Mouse (Mus musculus) heart, embryonic 13.5 days (tissue): ENCODE measurements around the gene Acer1. TPM values are rescaled to one million over a fixed set of nuclear protein-coding genes. Genes with fewer than 3 reads are reported as not detected.

Experiments used
- ATAC-seq: fragments of 200-750 bp; cut with Nextera tagmentation; 2 replicates; pipeline ENCODE4 v1.8.0; 2017; ENCODE audit warnings: moderate TSS enrichment; ENCODE audit not compliant: insufficient number of reproducible peaks, low FRiP score, low TSS enrichment; ENCODE audit errors: extremely low read depth
- H3K27ac ChIP-seq: fragments of 300-500 bp; sonication (generic); replicated peaks from 2 replicates; pipeline ENCODE4 v1.5.1; 2015; ENCODE audit warnings: moderate library complexity, mild to moderate bottlenecking, inconsistent platforms
- H3K27me3 ChIP-seq: fragments of 300-500 bp; sonication (generic); replicated peaks from 2 replicates; pipeline ENCODE4 v1.6.1; 2015; ENCODE audit warnings: mild to moderate bottlenecking, inconsistent platforms
- H3K36me3 ChIP-seq: fragments of 300-500 bp; sonication (generic); 2 replicates; pipeline ENCODE4 v1.6.1; 2015; ENCODE audit warnings: mild to moderate bottlenecking, inconsistent platforms
- H3K4me1 ChIP-seq: fragments of 300-500 bp; sonication (generic); 2 replicates; pipeline ENCODE4 v1.6.1; 2015; ENCODE audit warnings: inconsistent platforms
- H3K4me2 ChIP-seq: fragments of 300-500 bp; sonication (generic); 2 replicates; pipeline ENCODE4 v1.6.1; 2015; ENCODE audit warnings: inconsistent platforms, mild to moderate bottlenecking, moderate library complexity
- H3K4me3 ChIP-seq: fragments of 300-500 bp; sonication (generic); 2 replicates; pipeline ENCODE4 v1.5.1; 2015; ENCODE audit warnings: moderate library complexity, mild to moderate bottlenecking, inconsistent platforms
- H3K9ac ChIP-seq: fragments of 300-500 bp; sonication (generic); 2 replicates; pipeline ENCODE4 v1.6.1; 2015; ENCODE audit warnings: inconsistent platforms, mild to moderate bottlenecking, moderate library complexity
- H3K9me3 ChIP-seq: fragments of 300-500 bp; sonication (generic); 2 replicates; pipeline ENCODE4 v1.6.1; 2016; ENCODE audit warnings: inconsistent platforms
- WGBS: fragments of 180-500 bp; shearing (Covaris S2); methylation state at CpG from one replicate; pipeline ENCODE4 v1.1.7; 2015; ENCODE audit warnings: mixed read lengths; 5-methylcytosine and 5-hydroxymethylcytosine counted together
- polyA plus RNA-seq: library from polyadenylated mRNA; unstranded; fragments of >200 nt; fragmentation: Nextera tagmentation; extraction: Ambion mirVana; gene quantifications from 2 replicates; pipeline ENCODE4 v1.2.1, GENCODE M21; 2015

The Acer1 gene
- polyA plus RNA-seq: 0.06 TPM in 1 of 2 replicates, not detected in the other

DNA sequence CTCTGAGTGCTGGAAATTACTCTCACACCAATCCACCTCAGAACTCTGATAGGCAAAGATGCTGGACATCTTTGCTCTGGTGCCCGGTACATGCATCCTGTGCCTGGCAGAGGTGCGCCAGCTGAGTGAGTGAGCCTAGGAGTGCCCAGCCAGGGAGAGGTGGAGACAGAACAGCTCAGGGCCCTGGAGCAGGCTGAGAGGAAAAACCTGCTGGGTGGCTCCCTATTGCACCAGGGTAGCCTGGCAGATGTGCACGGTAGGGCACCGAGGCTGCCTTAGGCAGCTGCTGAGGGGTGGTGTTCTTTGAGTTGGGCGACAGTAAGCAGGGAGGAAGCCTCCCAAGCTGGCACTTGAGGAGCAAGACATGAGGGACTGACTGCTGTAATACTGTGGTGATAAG is at the start of gene Acer1:
Gene Acer1 (minus strand): TSS at position 114 of the 400 bp plus-strand sequence.
- Histone ChIP-seq H3K27me3 (0 out of 2 replicates have a peak, but pooled peaks cover 4% of the 10 kb centered on the region), H3K4me1 (no peaks in the 10 kb centered on the region), H3K27ac (no peak within 1 kb of the TSS), H3K4me3 (no peak within 1 kb of the TSS), H3K4me2 (no peak within 1 kb of the TSS), H3K9me3 (no peaks in the 10 kb centered on the region), H3K36me3 (no peaks in the 10 kb centered on the region), H3K9ac (no peak within 1 kb of the TSS)
- 51% methylated on average over 5 of the region's 5 CpGs for WGBS
- ATAC-seq: no peak

DNA sequence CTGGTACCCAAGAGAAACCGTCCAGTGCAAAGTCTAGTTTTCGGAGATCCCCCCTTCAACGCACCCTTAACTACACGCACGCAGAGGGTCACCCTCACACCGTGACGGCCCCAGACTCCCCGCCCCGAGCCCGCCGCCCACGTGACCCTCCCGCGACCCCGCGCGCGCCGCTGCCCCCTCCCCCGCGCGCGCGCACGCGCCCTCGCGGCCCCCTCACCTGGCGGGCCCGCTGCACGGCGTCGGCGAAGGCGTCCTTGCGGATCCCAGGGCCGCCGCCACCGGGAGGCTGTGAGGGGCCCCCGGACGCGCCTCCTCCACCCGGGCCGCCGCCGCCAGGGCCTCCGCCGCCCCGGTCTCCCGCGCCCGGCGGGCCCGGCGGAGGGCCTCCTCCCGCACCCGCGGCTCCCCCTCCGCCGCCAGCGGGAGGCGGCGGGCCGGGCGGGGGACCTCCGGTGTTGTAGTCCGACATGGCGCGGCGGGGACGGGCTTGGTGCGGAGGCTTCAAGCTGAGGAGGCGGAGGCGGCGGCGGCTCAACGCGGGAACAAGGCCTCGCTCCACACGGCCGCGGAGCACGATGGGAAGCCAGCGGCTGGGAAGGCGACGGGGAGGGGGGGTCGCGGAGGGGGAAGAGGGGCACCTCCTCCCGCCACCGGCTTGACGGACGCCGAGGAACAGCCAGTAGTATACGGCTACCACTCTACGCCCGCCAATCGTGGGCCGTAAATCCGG is 49.2 kb upstream of the Acer1 start, which contains the start of gene Khsrp:
Gene Khsrp (minus strand): TSS at position 592 of the 730 bp plus-strand sequence.
- Histone ChIP-seq H3K9me3 (no peaks in the 10 kb centered on the region), H3K27ac (peak within 1 kb of the TSS; percentile 94), H3K9ac (peak within 1 kb of the TSS; percentile 100), H3K27me3 (no peaks in the 10 kb centered on the region), H3K36me3 (peaks cover 29% of the 10 kb centered on the region), H3K4me2 (peak within 1 kb of the TSS; percentile 92), H3K4me1 (peaks cover 23% of the 10 kb centered on the region), H3K4me3 (peak within 1 kb of the TSS; percentile 95)
- whole genome bisulfite sequencing: under 1% methylated on average over 87 of the region's 99 CpGs
- ATAC-seq: peak; percentile 1; the same call in 1 of the 2 replicates

DNA sequence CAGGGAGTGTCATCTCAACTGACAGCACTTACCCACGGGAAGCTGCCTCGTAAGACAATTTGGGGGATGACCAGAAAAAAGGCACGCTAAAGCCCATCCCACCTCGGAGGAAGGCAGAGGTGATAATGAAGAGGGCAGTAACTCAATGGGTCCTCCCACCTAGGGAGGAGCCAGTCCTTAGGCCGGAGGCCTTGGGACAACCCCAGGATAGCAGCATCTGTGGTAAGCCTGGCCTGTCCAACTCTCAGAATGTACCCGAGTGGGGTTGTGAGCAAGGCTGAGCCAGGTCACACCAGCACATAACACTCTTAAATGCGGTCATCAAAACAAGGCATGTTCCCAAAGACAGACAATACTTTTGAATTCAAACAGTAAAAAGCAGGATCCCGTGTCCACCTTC is 47.8 kb upstream of the Acer1 start:
- Histone ChIP-seq H3K4me2 (peak overlapping the region; percentile 92), H3K9ac (peak overlapping the region; percentile 100), H3K27ac (peak overlapping the region; percentile 94; the same call in 1 of the 2 replicates), H3K27me3 (no peaks in the 10 kb centered on the region), H3K4me3 (peak overlapping the region; percentile 95), H3K36me3 (peaks cover 43% of the 10 kb centered on the region), H3K9me3 (no peaks in the 10 kb centered on the region), H3K4me1 (peaks cover 23% of the 10 kb centered on the region)
- no peak for ATAC-seq
- 24% methylated on average over 8 of the region's 8 CpGs for WGBS

DNA sequence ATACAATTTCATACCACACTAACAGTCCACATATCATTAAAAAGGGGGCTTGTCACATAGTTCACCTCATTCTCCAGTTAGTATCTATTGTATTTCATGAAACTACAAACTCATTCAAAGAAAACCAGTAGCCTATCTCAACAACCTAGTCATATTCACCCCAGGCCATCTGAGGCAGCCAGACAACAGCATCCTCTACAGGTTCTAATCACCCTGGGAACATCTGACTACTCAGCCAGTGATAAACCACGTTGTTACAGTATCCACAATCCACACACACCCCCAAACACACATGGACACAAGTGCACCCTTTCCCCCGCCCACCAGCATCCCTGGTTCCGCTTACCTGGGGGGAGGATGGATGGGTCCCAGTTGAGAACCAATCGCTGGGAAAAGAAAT is 45.5 kb upstream of the Acer1 start:
- no peaks in the 10 kb centered on the region for H3K27me3 ChIP-seq
- no peaks in the 10 kb centered on the region for H3K9me3 ChIP-seq
- ATAC-seq: no peak
- no peak overlapping the region for H3K4me2 ChIP-seq
- WGBS: 84% methylated on average over 4 of the region's 4 CpGs
- peaks cover 20% of the 10 kb centered on the region for H3K4me1 ChIP-seq
- H3K27ac ChIP-seq: no peak overlapping the region
- H3K9ac ChIP-seq: no peak overlapping the region
- no peak overlapping the region for H3K4me3 ChIP-seq
- H3K36me3 ChIP-seq: peaks cover 66% of the 10 kb centered on the region

DNA sequence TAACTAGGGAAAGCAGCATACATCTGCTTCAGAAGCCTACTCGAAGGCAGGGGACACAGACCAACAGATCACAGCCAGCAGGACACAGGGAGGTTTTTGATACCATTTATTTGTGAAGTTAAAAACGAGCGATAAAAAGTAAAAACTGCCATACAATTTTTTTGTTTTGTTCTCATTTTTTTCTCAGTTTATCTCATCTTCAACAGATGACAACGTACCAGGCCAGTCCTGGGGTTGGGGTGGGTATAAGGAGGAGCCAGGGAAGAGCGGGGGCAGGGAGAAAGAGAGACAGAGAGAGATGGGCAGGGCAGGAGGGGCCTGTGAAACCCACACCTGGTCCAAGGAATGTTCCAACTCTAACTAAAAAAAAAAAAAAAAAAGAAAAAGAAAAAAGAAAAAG is 39.0 kb upstream of the Acer1 start:
- ATAC-seq: no peak
- H3K4me1 ChIP-seq: no peaks in the 10 kb centered on the region
- peaks cover 68% of the 10 kb centered on the region for H3K36me3 ChIP-seq
- H3K27me3 ChIP-seq: no peaks in the 10 kb centered on the region
- H3K27ac ChIP-seq: no peak overlapping the region
- H3K4me2 ChIP-seq: no peak overlapping the region
- WGBS: 82% methylated on average over 5 of the region's 5 CpGs
- no peak overlapping the region for H3K9ac ChIP-seq
- no peak overlapping the region for H3K4me3 ChIP-seq
- no peaks in the 10 kb centered on the region for H3K9me3 ChIP-seq

DNA sequence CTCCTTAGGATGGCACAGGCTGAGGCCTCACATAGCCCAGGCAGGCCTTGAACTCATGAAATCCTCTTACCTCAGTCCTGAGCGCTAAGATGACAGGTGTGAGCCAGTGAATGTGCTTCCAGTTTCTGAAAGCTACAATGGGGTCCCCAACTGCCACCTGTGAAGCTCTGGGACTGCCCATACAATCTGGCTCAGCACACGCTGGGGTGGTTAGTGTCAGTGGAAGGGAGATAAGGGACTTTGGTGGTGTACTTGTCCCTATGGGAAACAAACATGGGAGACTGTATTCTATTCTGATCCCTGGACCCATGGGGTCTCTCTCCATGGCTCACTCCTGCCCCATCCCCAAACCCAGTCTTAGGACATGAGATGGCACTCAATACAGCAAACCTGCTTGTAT is 37.8 kb upstream of the Acer1 start:
- H3K9me3 ChIP-seq: no peaks in the 10 kb centered on the region
- peaks cover 55% of the 10 kb centered on the region for H3K36me3 ChIP-seq
- 69% methylated on average over 2 of the region's 2 CpGs for WGBS
- H3K4me3 ChIP-seq: no peak overlapping the region
- no peak overlapping the region for H3K27ac ChIP-seq
- H3K4me2 ChIP-seq: no peak overlapping the region
- H3K27me3 ChIP-seq: no peaks in the 10 kb centered on the region
- no peaks in the 10 kb centered on the region for H3K4me1 ChIP-seq
- ATAC-seq: no peak
- no peak overlapping the region for H3K9ac ChIP-seq

DNA sequence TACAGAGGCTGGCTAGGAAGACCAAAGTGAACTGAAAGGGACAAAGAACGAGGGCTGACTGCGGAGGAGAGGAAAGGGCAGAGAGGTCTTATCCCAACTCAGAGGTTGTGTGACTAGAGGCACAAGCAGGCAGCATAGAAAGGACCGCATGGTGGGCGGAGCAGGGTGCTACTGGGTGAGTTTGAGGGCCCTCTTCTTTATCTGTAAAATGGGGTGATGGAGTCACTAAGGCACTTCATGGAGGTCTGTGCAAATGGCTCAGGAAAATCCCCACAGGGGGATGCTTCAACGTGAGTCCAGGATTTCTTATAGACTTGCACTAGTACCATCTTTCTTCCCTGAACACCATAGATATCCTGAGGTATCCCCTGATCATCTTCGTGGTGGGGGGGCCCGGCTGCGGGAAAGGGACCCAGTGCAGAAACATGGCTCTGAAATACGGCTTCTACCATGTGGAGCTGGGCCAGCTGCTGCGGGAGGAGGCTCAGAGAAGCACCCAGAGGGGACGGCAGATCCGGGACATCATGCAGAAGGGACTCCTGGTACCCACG is 30.4 kb upstream of the Acer1 start:
- Histone ChIP-seq H3K9me3 (no peaks in the 10 kb centered on the region), H3K36me3 (peaks cover 22% of the 10 kb centered on the region), H3K4me3 (peak overlapping the region; percentile 74), H3K27ac (peak overlapping the region; percentile 85; the same call in 1 of the 2 replicates), H3K4me2 (peak overlapping the region; percentile 75), H3K4me1 (peaks cover 20% of the 10 kb centered on the region), H3K9ac (peak overlapping the region; percentile 83), H3K27me3 (no peaks in the 10 kb centered on the region)
- WGBS: 72% methylated on average over 13 of the region's 13 CpGs
- no peak for ATAC-seq

DNA sequence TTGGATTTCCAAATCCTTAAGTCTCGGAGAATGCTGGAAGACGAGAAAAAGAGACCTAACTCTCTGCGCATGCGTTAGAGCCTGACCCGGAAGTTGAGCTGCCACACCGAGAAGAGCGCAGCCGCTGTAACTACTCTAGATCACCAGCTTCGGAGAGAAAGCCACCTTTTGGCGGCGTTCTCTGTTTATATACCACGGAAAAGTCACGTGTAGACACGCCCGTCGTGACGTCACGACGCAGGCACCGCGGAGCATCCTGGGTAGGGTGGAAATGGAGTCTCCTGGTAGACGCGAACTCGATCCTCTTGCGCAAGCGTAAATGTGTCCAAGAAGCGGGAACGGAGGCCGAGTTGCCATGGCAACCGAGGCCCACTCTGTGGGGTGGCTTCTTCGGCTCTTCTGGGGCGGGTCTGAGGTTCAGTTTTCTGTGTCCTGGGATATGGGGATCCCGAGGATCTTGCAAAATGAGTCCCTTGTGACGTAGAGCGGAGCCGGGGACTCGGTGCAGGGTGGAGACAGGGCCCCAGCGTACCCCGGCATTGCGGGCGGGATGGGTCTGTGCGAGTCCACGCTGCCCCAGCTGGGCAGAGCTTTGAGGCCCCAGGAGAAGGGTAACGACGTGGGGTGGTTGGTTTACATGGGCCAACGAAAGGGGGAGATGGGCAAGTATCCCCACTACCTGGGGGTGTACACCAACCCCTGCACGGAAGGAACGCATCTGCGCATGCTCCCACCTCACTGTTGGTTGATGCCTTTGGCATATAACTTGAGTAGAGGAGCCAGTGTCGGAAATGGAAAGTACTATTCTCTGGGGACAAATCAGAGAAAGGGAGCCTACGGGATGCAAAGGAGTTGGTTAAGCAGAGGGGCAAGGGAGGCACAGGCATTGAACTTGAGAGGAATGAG is 29.6 kb upstream of the Acer1 start, which contains the start of the genes Gtf2f1 and Gm17949:
Gene Gtf2f1 (minus strand): TSS at position 53 of the 906 bp plus-strand sequence.
Gene Gm17949 (plus strand): TSS at position 234 of the 906 bp plus-strand sequence.
- H3K9me3 ChIP-seq: no peaks in the 10 kb centered on the region
- peak within 1 kb of the TSS; percentile 75 for H3K4me2 ChIP-seq
- H3K9ac ChIP-seq: peak within 1 kb of the TSS; percentile 83
- no peaks in the 10 kb centered on the region for H3K27me3 ChIP-seq
- WGBS: under 1% methylated on average over 51 of the region's 51 CpGs
- peaks cover 31% of the 10 kb centered on the region for H3K36me3 ChIP-seq
- peak within 1 kb of the TSS; percentile 74 for H3K4me3 ChIP-seq
- ATAC-seq: peak; percentile 88
- peak within 1 kb of the TSS; percentile 85 for H3K27ac ChIP-seq
- peaks cover 20% of the 10 kb centered on the region for H3K4me1 ChIP-seq

DNA sequence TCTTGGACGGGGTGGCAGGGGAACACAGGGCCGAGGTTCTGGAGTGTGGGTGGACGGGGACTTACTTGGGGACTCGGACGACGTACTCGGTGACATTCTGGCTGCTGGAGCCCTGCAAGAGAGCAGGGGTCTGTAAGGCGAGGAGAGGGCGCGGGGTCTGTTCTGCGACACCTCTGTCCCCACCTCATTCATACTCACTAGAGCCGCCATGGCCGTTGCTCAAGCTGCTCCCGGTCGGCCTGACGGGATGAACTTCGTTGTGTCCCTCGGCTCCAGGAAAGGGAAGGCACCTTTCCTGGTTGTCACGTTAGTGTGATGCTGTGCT is 28.9 kb upstream of the Acer1 start:
- peaks cover 20% of the 10 kb centered on the region for H3K4me1 ChIP-seq
- peak overlapping the region; percentile 75 for H3K4me2 ChIP-seq
- peak overlapping the region; percentile 74 for H3K4me3 ChIP-seq
- peaks cover 37% of the 10 kb centered on the region for H3K36me3 ChIP-seq
- WGBS: under 1% methylated on average over 19 of the region's 19 CpGs
- peak; percentile 3; the same call in 1 of the 2 replicates for ATAC-seq
- H3K9ac ChIP-seq: peak overlapping the region; percentile 82
- no peaks in the 10 kb centered on the region for H3K9me3 ChIP-seq
- no peaks in the 10 kb centered on the region for H3K27me3 ChIP-seq
- H3K27ac ChIP-seq: peak overlapping the region; percentile 83

DNA sequence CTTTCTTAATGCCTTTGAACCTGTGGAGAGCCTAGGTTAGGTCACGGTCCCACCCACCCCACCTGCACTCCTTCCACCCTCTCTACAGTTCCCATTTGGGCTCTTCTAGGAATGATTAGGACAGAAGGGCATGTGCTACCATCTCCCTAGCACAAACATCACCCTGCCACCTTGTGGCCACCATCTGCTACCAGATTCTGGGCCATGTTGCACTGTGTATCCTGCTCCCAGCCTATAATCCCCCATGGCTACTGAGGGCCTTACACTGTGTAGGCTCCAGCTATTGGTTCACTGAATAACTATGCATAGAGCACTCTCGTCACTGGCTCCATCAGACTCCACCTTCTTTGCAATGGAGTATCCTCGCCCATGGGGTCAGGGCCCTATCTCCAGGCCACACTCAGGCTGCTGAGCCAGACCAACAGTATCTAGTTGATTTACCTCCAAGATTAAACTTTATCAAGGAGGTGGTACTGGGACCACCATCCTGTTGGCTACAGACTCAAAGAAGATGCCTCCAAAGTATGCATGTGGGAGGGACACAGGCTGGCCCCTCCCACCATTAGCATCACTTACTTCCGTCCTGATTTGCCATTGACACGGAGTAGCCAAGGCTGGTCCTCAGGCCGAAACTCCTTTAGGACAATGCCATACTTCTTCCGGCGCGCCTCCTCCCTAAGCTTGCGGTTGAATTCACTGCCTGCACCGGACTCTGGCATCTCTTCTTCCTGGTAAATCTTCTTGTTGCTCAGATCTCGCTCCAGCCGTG is 25.4 kb upstream of the Acer1 start:
- H3K4me2 ChIP-seq: no peak overlapping the region
- WGBS: 86% methylated on average over 13 of the region's 13 CpGs
- ATAC-seq: no peak
- peaks cover 17% of the 10 kb centered on the region for H3K4me1 ChIP-seq
- H3K4me3 ChIP-seq: no peak overlapping the region
- no peak overlapping the region for H3K27ac ChIP-seq
- no peak overlapping the region for H3K9ac ChIP-seq
- H3K27me3 ChIP-seq: no peaks in the 10 kb centered on the region
- H3K9me3 ChIP-seq: no peaks in the 10 kb centered on the region
- peaks cover 72% of the 10 kb centered on the region for H3K36me3 ChIP-seq
